Mouse (Mus musculus): ENCODE data around the gene Rnf144a. TPM values are rescaled to one million over a fixed set of nuclear protein-coding genes. Genes with fewer than 3 reads are reported as not detected.

The Rnf144a gene
- polyA plus RNA-seq, 1 experiment from 2014 or later, result 27.4 TPM

GRCm38 (mm10) chr12:26404781-26405702 lies 10.0 kb downstream of the Rnf144a start:
- Histone ChIP-seq H3K9me3 (no peaks in the 10 kb centered on the region), H3K27me3 (no peaks in the 10 kb centered on the region), H3K27ac (replicated peaks) (0 out of 2 replicates have a peak overlapping the region, but pooled peaks have one; percentile 18), H3K4me2 (no peak overlapping the region), H3K4me3 (no peak overlapping the region), H3K9ac (no peak overlapping the region), H3K4me1 (replicated peaks) (peaks cover 46% of the 10 kb centered on the region), H3K36me3 (peaks cover 23% of the 10 kb centered on the region)
- 89% methylated on average over 11 of the region's 11 CpGs for WGBS
- ATAC-seq (ENCODE audit: low read depth), result no peak

- Histone ChIP-seq H3K4me2 (no peak overlapping the region), H3K27me3 (no peaks in the 10 kb centered on the region), H3K9me3 (no peaks in the 10 kb centered on the region), H3K4me3 (no peak overlapping the region), H3K36me3 (peaks cover 23% of the 10 kb centered on the region), H3K27ac (replicated peaks) (no peak overlapping the region), H3K9ac (no peak overlapping the region), H3K4me1 (replicated peaks) (peaks cover 37% of the 10 kb centered on the region)
- 82% methylated on average over 16 of the region's 16 CpGs for WGBS
- no peak for ATAC-seq (ENCODE audit: low read depth)
These were observed 11.5 kb downstream of the Rnf144a start for GRCm38 (mm10) chr12:26403372-26404125.

GRCm38 (mm10) chr12:26401696-26402470 lies 13.2 kb downstream of the Rnf144a start:
- no peak overlapping the region for H3K4me2 ChIP-seq
- H3K27me3 ChIP-seq, result no peaks in the 10 kb centered on the region
- H3K9me3 ChIP-seq, result no peaks in the 10 kb centered on the region
- H3K36me3 ChIP-seq, result peaks cover 23% of the 10 kb centered on the region
- WGBS, result 87% methylated on average over 10 of the region's 10 CpGs
- H3K4me3 ChIP-seq, result no peak overlapping the region
- no peak overlapping the region for H3K9ac ChIP-seq
- no peak overlapping the region for H3K27ac ChIP-seq (replicated peaks)
- ATAC-seq (ENCODE audit: low read depth), result no peak
- H3K4me1 ChIP-seq (replicated peaks), result peaks cover 27% of the 10 kb centered on the region

GRCm38 (mm10) chr12:26401254-26401653 lies 13.8 kb downstream of the Rnf144a start:
- Histone ChIP-seq H3K4me2 (no peak overlapping the region), H3K4me3 (no peak overlapping the region), H3K9ac (no peak overlapping the region), H3K27ac (replicated peaks) (no peak overlapping the region), H3K36me3 (peaks cover 23% of the 10 kb centered on the region), H3K9me3 (no peaks in the 10 kb centered on the region), H3K27me3 (no peaks in the 10 kb centered on the region), H3K4me1 (replicated peaks) (peaks cover 27% of the 10 kb centered on the region)
- WGBS, result 73% methylated on average over 1 of the region's 1 CpGs
- no peak for ATAC-seq (ENCODE audit: low read depth)

GRCm38 (mm10) chr12:26400762-26401161 lies 14.3 kb downstream of the Rnf144a start:
- Histone ChIP-seq H3K4me1 (replicated peaks) (peaks cover 25% of the 10 kb centered on the region), H3K9me3 (no peaks in the 10 kb centered on the region), H3K27me3 (no peaks in the 10 kb centered on the region), H3K9ac (no peak overlapping the region), H3K4me2 (no peak overlapping the region), H3K4me3 (no peak overlapping the region), H3K27ac (replicated peaks) (no peak overlapping the region), H3K36me3 (peaks cover 23% of the 10 kb centered on the region)
- 100% methylated on average over 1 of the region's 1 CpGs for WGBS
- ATAC-seq (ENCODE audit: low read depth), result no peak

GRCm38 (mm10) chr12:26399391-26399790 lies 15.7 kb downstream of the Rnf144a start:
- Histone ChIP-seq H3K27ac (replicated peaks) (no peak overlapping the region), H3K9me3 (no peaks in the 10 kb centered on the region), H3K4me1 (replicated peaks) (peaks cover 32% of the 10 kb centered on the region), H3K27me3 (no peaks in the 10 kb centered on the region), H3K9ac (no peak overlapping the region), H3K4me3 (no peak overlapping the region), H3K4me2 (no peak overlapping the region), H3K36me3 (peaks cover 16% of the 10 kb centered on the region)
- WGBS, result 67% methylated on average over 6 of the region's 6 CpGs
- no peak for ATAC-seq (ENCODE audit: low read depth)

- no peak for ATAC-seq (ENCODE audit: low read depth)
- no peaks in the 10 kb centered on the region for H3K9me3 ChIP-seq
- peaks cover 11% of the 10 kb centered on the region for H3K36me3 ChIP-seq
- H3K4me3 ChIP-seq, result no peak overlapping the region
- H3K27me3 ChIP-seq, result no peaks in the 10 kb centered on the region
- 58% methylated on average over 2 of the region's 2 CpGs for WGBS
- H3K4me2 ChIP-seq, result no peak overlapping the region
- peaks cover 40% of the 10 kb centered on the region for H3K4me1 ChIP-seq (replicated peaks)
- H3K27ac ChIP-seq (replicated peaks), result no peak overlapping the region
- no peak overlapping the region for H3K9ac ChIP-seq
These were observed 16.5 kb downstream of the Rnf144a start for GRCm38 (mm10) chr12:26398597-26398996.

- peaks cover 41% of the 10 kb centered on the region for H3K4me1 ChIP-seq (replicated peaks)
- 0 out of 2 replicates have a peak, but pooled peaks cover 4% of the 10 kb centered on the region for H3K36me3 ChIP-seq
- H3K4me3 ChIP-seq, result no peak overlapping the region
- ATAC-seq (ENCODE audit: low read depth), result peak; percentile 69
- peak overlapping the region; percentile 41; the same call in 1 of the 2 replicates for H3K9ac ChIP-seq
- peak overlapping the region; percentile 61 for H3K27ac ChIP-seq (replicated peaks)
- H3K4me2 ChIP-seq, result peak overlapping the region; percentile 16; the same call in 1 of the 2 replicates
- WGBS, result 38% methylated on average over 13 of the region's 13 CpGs
- no peaks in the 10 kb centered on the region for H3K9me3 ChIP-seq
- H3K27me3 ChIP-seq, result no peaks in the 10 kb centered on the region
These were observed 20.3 kb downstream of the Rnf144a start for GRCm38 (mm10) chr12:26394485-26395470.

GRCm38 (mm10) chr12:26393291-26393690 lies 21.8 kb downstream of the Rnf144a start:
- H3K9me3 ChIP-seq, result no peaks in the 10 kb centered on the region
- H3K27me3 ChIP-seq, result no peaks in the 10 kb centered on the region
- no peak overlapping the region for H3K4me3 ChIP-seq
- WGBS, result 86% methylated on average over 5 of the region's 5 CpGs
- H3K9ac ChIP-seq, result no peak overlapping the region
- no peak overlapping the region for H3K27ac ChIP-seq (replicated peaks)
- peaks cover 44% of the 10 kb centered on the region for H3K4me1 ChIP-seq (replicated peaks)
- H3K4me2 ChIP-seq, result no peak overlapping the region
- peaks cover 19% of the 10 kb centered on the region for H3K36me3 ChIP-seq
- ATAC-seq (ENCODE audit: low read depth), result no peak

GRCm38 (mm10) chr12:26391162-26391561 lies 23.9 kb downstream of the Rnf144a start:
- H3K4me1 ChIP-seq (replicated peaks), result peaks cover 44% of the 10 kb centered on the region
- no peak for ATAC-seq (ENCODE audit: low read depth)
- no peak overlapping the region for H3K9ac ChIP-seq
- H3K9me3 ChIP-seq, result no peaks in the 10 kb centered on the region
- H3K4me2 ChIP-seq, result no peak overlapping the region
- H3K27ac ChIP-seq (replicated peaks), result no peak overlapping the region
- 79% methylated on average over 1 of the region's 1 CpGs for WGBS
- peaks cover 39% of the 10 kb centered on the region for H3K36me3 ChIP-seq
- H3K4me3 ChIP-seq, result no peak overlapping the region
- no peaks in the 10 kb centered on the region for H3K27me3 ChIP-seq

- H3K4me3 ChIP-seq, result no peak overlapping the region
- no peaks in the 10 kb centered on the region for H3K27me3 ChIP-seq
- H3K9ac ChIP-seq, result no peak overlapping the region
- WGBS, result 84% methylated on average over 6 of the region's 6 CpGs
- peaks cover 66% of the 10 kb centered on the region for H3K36me3 ChIP-seq
- peaks cover 21% of the 10 kb centered on the region for H3K4me1 ChIP-seq (replicated peaks)
- H3K27ac ChIP-seq (replicated peaks), result no peak overlapping the region
- H3K4me2 ChIP-seq, result no peak overlapping the region
- no peak for ATAC-seq (ENCODE audit: low read depth)
- no peaks in the 10 kb centered on the region for H3K9me3 ChIP-seq
These were observed 27.5 kb downstream of the Rnf144a start for GRCm38 (mm10) chr12:26387523-26387922.
